Comparison of ENCODE assay signal across 17 mouse cellular contexts in the genomic region with DNA sequence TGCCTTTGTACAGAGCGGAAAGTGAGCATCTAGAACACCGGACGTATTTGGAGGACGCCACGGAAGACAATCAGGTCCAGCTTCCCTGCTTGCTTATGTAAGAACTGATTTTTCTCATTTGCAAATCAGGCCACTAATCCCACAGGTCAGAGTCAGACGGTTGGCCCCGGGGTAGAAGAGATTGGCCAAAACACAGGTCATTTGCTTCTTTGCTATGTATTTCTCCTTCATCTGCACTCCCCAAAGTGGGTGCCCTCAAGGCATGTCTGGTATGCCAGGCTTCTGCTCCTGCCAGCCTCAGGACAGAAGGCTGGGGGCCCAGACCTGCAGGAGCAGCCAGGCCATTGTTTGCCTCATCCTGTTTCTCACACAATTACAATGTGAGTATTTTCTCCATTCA.
DNase-seq lines count a peak whose midpoint lies in the region; ATAC-seq and TF ChIP-seq lines count a peak whose summit lies in the region.
"Had no signal": no experiment of that assay in that cellular context is flagged by ENCODE, and none has a peak within 500 bp of the region (broad histone marks: within the 10 kb centered on the region; RNA-seq: fewer than 3 reads in every experiment).

No protein-coding gene starts in this region.

- H3K4me1 ChIP-seq in kidney, embryonic 14.5 days (ENCODE audit: control insufficient read depth, insufficient read depth, low read length) = no peaks in the 10 kb centered on the region
- H3K4me1 ChIP-seq: liver, embryonic 13.5 days had no signal

- H3K4me3 ChIP-seq in left cerebral cortex, adult 2 months = no peak overlapping the region
- no peak overlapping the region for H3K4me3 ChIP-seq in kidney, embryonic 14.5 days (ENCODE audit: low read length)
- H3K4me3 ChIP-seq: forebrain, embryonic 15.5 days; limb, embryonic 10.5 days; liver, embryonic 13.5 days; myocyte had no signal

- intact Hi-C loops in left cerebral cortex, adult 2 months (cut with DNase I) = no loop called here

- 89% methylated on average over 7 of the region's 7 CpGs for WGBS in kidney, embryonic 14.5 days

- no peak overlapping the region for H3K9ac ChIP-seq in kidney, embryonic 14.5 days (ENCODE audit: low read depth, low read length)
- H3K9ac ChIP-seq: forebrain, embryonic 15.5 days; liver, embryonic 13.5 days had no signal

- ATAC-seq in inflammation-experienced regulatory T-cells, adult 6 months = no peak
- no peak for ATAC-seq in kidney, embryonic 14.5 days (ENCODE audit: low FRiP score, low TSS enrichment)
- ATAC-seq: forebrain, embryonic 15.5 days had no signal

- peak; percentile 85 for DNase-seq in heart, adult 11 months
- no peak for DNase-seq in heart, postnatal 4 days
- no peak for DNase-seq in left cerebral cortex, adult 2 months (ENCODE audit: extremely low spot score in 1 of 2, low spot score in 2 of 2)
- DNase-seq in left cerebral cortex, adult 11 months (ENCODE audit: low spot score) = no peak
- peak; percentile 68 for DNase-seq in cerebellum, adult 9-10 months
- DNase-seq: adrenal gland, postnatal 36 days; B cell, adult 2 months; kidney, adult 9 months; kidney, postnatal 4 days; layer of hippocampus, postnatal 36 days; liver, embryonic 13.5 days; midbrain, embryonic 14.5 days had no signal

- H3K4me2 ChIP-seq in kidney, embryonic 14.5 days (replicated peaks; ENCODE audit: low read depth, low read length) = no peak overlapping the region
- H3K4me2 ChIP-seq: forebrain, embryonic 15.5 days; liver, embryonic 13.5 days had no signal

- peak overlapping the region; percentile 41 for H3K27ac ChIP-seq in left cerebral cortex, adult 2 months
- H3K27ac ChIP-seq in kidney, embryonic 14.5 days (ENCODE audit: low read depth, low read length) = no peak overlapping the region
- H3K27ac ChIP-seq: forebrain, embryonic 15.5 days; limb, embryonic 10.5 days; liver, embryonic 13.5 days had no signal

- no peaks in the 10 kb centered on the region for H3K36me3 ChIP-seq in kidney, embryonic 14.5 days (ENCODE audit: control insufficient read depth, insufficient read depth, low read length)
- H3K36me3 ChIP-seq: forebrain, embryonic 15.5 days; limb, embryonic 10.5 days; liver, embryonic 13.5 days had no signal

- no peaks in the 10 kb centered on the region for H3K27me3 ChIP-seq in kidney, embryonic 14.5 days (ENCODE audit: control insufficient read depth, insufficient read depth, low read length)
- H3K27me3 ChIP-seq: forebrain, embryonic 15.5 days; liver, embryonic 13.5 days had no signal

- no peaks in the 10 kb centered on the region for H3K9me3 ChIP-seq in kidney, embryonic 14.5 days (ENCODE audit: control insufficient read depth, low read length)
- H3K9me3 ChIP-seq: forebrain, embryonic 15.5 days; limb, embryonic 10.5 days; liver, embryonic 13.5 days had no signal

- no peak for TF ChIP-seq CTCF in left cerebral cortex, adult 2 months (IDR thresholded peaks at IDR 0.05)

Comparison
In these comparisons a context has a peak if more than half of its experiments do, and no peak if none do; other contexts are left out.
1. DNase-seq: peak in heart, adult 11 months (single experiment) and cerebellum, adult 9-10 months (single experiment); none in heart, postnatal 4 days (single experiment), left cerebral cortex, adult 2 months (0 of 2) and left cerebral cortex, adult 11 months (single experiment).